Mouse (Mus musculus) right cerebral cortex, postnatal 4 days (tissue): ENCODE data around the gene Prps2.
"Not testable (repeated sequence)": the region's sequence is repeated elsewhere in the genome, so short reads cannot be mapped to it uniquely, and the experiment has no call there.

Experiments
- DNase-seq: peaks from one replicate; pipeline ENCODE4 v3.0.0-alpha.2; 2022

The Prps2 gene

GRCm38 (mm10) chrX:167321233-167321806, 61.2 kb downstream of the Prps2 start:
- DNase-seq: no peak

GRCm38 (mm10) chrX:167318819-167319396, 63.6 kb downstream of the Prps2 start:
- no peak for DNase-seq

- no peak for DNase-seq
Measured at GRCm38 (mm10) chrX:167315766-167316165, 66.8 kb downstream of the Prps2 start.

GRCm38 (mm10) chrX:167315093-167315726, 67.3 kb downstream of the Prps2 start:
- DNase-seq: no peak

- not testable (repeated sequence) for DNase-seq
Measured at GRCm38 (mm10) chrX:167302061-167302460, 80.5 kb downstream of the Prps2 start.
